Mouse (Mus musculus) neural tube, embryonic 14.5 days (tissue): ENCODE measurements at regions not wholly inside any gene's neighbourhood (a gene's known extent, or its start where the extent isn't known, plus 50 kb on each side); places are given as distances from the start of the nearest gene placed in this dataset.

Source experiments
- ATAC-seq: fragments of 200-750 bp; cut with Nextera tagmentation; 2 replicates; pipeline ENCODE4 v1.8.0; 2017; ENCODE audit warnings: low read depth, mild to moderate bottlenecking, moderate TSS enrichment, moderate library complexity
- H3K27ac ChIP-seq: fragments of 300-500 bp; sonication (generic); 2 replicates; pipeline ENCODE4 v1.5.1; 2014; ENCODE audit warnings: low read depth, mild to moderate bottlenecking, control low read depth, low read length, moderate library complexity, mixed read lengths
- H3K27me3 ChIP-seq: fragments of 300-500 bp; sonication (generic); 2 replicates; pipeline ENCODE4 v1.6.1; 2014; ENCODE audit warnings: low read length; ENCODE audit not compliant: control insufficient read depth, insufficient read depth
- H3K36me3 ChIP-seq: fragments of 300-500 bp; sonication (generic); 2 replicates; pipeline ENCODE4 v1.6.1; 2014; ENCODE audit warnings: low read length, mixed read lengths; ENCODE audit not compliant: control insufficient read depth, insufficient read depth
- H3K4me1 ChIP-seq: fragments of 300-500 bp; sonication (generic); 2 replicates; pipeline ENCODE4 v1.6.1; 2014; ENCODE audit warnings: low read length; ENCODE audit not compliant: control insufficient read depth, insufficient read depth
- H3K4me2 ChIP-seq: fragments of 300-500 bp; sonication (generic); 2 replicates; pipeline ENCODE4 v1.6.1; 2014; ENCODE audit warnings: mild to moderate bottlenecking, low read depth, low read length, control low read depth
- H3K4me3 ChIP-seq: fragments of 300-500 bp; sonication (generic); 2 replicates; pipeline ENCODE4 v1.5.1; 2014; ENCODE audit warnings: low read depth, low read length, control low read depth, mixed read lengths
- H3K9ac ChIP-seq: fragments of 300-500 bp; sonication (generic); replicated peaks from 2 replicates; pipeline ENCODE4 v1.6.1; 2014; ENCODE audit warnings: low read depth, mild to moderate bottlenecking, control low read depth, low read length, mixed read lengths
- H3K9me3 ChIP-seq: fragments of 300-500 bp; sonication (generic); 2 replicates; pipeline ENCODE4 v1.6.1; 2016; ENCODE audit warnings: low read length; ENCODE audit not compliant: control insufficient read depth
- WGBS: fragments of 180-500 bp; shearing (Covaris S2); extraction: QIAGEN DNeasy Blood & Tissue Kit; methylation state at CpG from one replicate; pipeline ENCODE4 v1.1.7; 2014; 5-methylcytosine and 5-hydroxymethylcytosine counted together

- ATAC-seq = peak; percentile 34; the same call in 1 of the 2 replicates
- 15% methylated on average over 7 of the region's 7 CpGs for WGBS
- Histone ChIP-seq H3K4me3 (no peak overlapping the region), H3K9me3 (no peaks in the 10 kb centered on the region), H3K36me3 (no peaks in the 10 kb centered on the region), H3K4me2 (no peak overlapping the region), H3K27me3 (no peaks in the 10 kb centered on the region), H3K27ac (no peak overlapping the region), H3K9ac (no peak overlapping the region), H3K4me1 (no peaks in the 10 kb centered on the region)
Observed at GRCm38 (mm10) chr8:50387189-50387588, 1543.4 kb upstream of the Tenm3 start.

- WGBS = 93% methylated on average over 2 of the region's 2 CpGs
- no peak overlapping the region for H3K4me2 ChIP-seq
- H3K4me1 ChIP-seq = no peaks in the 10 kb centered on the region
- no peak overlapping the region for H3K4me3 ChIP-seq
- no peaks in the 10 kb centered on the region for H3K36me3 ChIP-seq
- no peaks in the 10 kb centered on the region for H3K27me3 ChIP-seq
- H3K9me3 ChIP-seq = no peaks in the 10 kb centered on the region
- H3K9ac ChIP-seq = no peak overlapping the region
- ATAC-seq = no peak
- H3K27ac ChIP-seq = no peak overlapping the region
Observed at GRCm38 (mm10) chr8:50383697-50384096, 1539.9 kb upstream of the Tenm3 start.

- no peaks in the 10 kb centered on the region for H3K36me3 ChIP-seq
- no peak overlapping the region for H3K27ac ChIP-seq
- no peak overlapping the region for H3K9ac ChIP-seq
- no peaks in the 10 kb centered on the region for H3K9me3 ChIP-seq
- no peaks in the 10 kb centered on the region for H3K27me3 ChIP-seq
- 37% methylated on average over 4 of the region's 4 CpGs for WGBS
- ATAC-seq = 0 out of 2 replicates have a peak, but pooled peaks have one; percentile 54
- no peaks in the 10 kb centered on the region for H3K4me1 ChIP-seq
- H3K4me3 ChIP-seq = no peak overlapping the region
- H3K4me2 ChIP-seq = no peak overlapping the region
Observed at GRCm38 (mm10) chr8:50379745-50380144, 1536.0 kb upstream of the Tenm3 start.

- 37% methylated on average over 2 of the region's 2 CpGs for WGBS
- no peak overlapping the region for H3K9ac ChIP-seq
- no peaks in the 10 kb centered on the region for H3K36me3 ChIP-seq
- H3K4me1 ChIP-seq = no peaks in the 10 kb centered on the region
- H3K9me3 ChIP-seq = no peaks in the 10 kb centered on the region
- no peak overlapping the region for H3K27ac ChIP-seq
- no peaks in the 10 kb centered on the region for H3K27me3 ChIP-seq
- no peak overlapping the region for H3K4me3 ChIP-seq
- ATAC-seq = no peak
- no peak overlapping the region for H3K4me2 ChIP-seq
Observed at GRCm38 (mm10) chr8:50373790-50374189, 1530.0 kb upstream of the Tenm3 start.

GRCm38 (mm10) chr8:50326485-50326884 lies 1482.7 kb upstream of the Tenm3 start:
- Histone ChIP-seq H3K4me2 (no peak overlapping the region), H3K9me3 (no peaks in the 10 kb centered on the region), H3K36me3 (no peaks in the 10 kb centered on the region), H3K27me3 (no peaks in the 10 kb centered on the region), H3K4me3 (no peak overlapping the region), H3K4me1 (no peaks in the 10 kb centered on the region), H3K9ac (no peak overlapping the region), H3K27ac (no peak overlapping the region)
- WGBS = 55% methylated on average over 3 of the region's 3 CpGs
- ATAC-seq = no peak

- ATAC-seq = peak; percentile 70; the same call in 1 of the 2 replicates
- H3K36me3 ChIP-seq = no peaks in the 10 kb centered on the region
- no peaks in the 10 kb centered on the region for H3K4me1 ChIP-seq
- H3K9ac ChIP-seq = no peak overlapping the region
- H3K9me3 ChIP-seq = no peaks in the 10 kb centered on the region
- no peaks in the 10 kb centered on the region for H3K27me3 ChIP-seq
- H3K4me2 ChIP-seq = 0 out of 2 replicates have a peak overlapping the region, but pooled peaks have one; percentile 18
- no peak overlapping the region for H3K4me3 ChIP-seq
- 10% methylated on average over 7 of the region's 7 CpGs for WGBS
- H3K27ac ChIP-seq = no peak overlapping the region
Observed at GRCm38 (mm10) chr8:50321356-50321963, 1477.7 kb upstream of the Tenm3 start.

GRCm38 (mm10) chr8:50316641-50317040 lies 1472.9 kb upstream of the Tenm3 start:
- ATAC-seq = no peak
- Histone ChIP-seq H3K4me1 (no peaks in the 10 kb centered on the region), H3K27me3 (no peaks in the 10 kb centered on the region), H3K4me2 (no peak overlapping the region), H3K27ac (no peak overlapping the region), H3K9ac (no peak overlapping the region), H3K36me3 (no peaks in the 10 kb centered on the region), H3K9me3 (no peaks in the 10 kb centered on the region), H3K4me3 (no peak overlapping the region)
- WGBS = 35% methylated on average over 1 of the region's 1 CpGs

GRCm38 (mm10) chr8:50310308-50310707 lies 1466.6 kb upstream of the Tenm3 start:
- Histone ChIP-seq H3K4me1 (no peaks in the 10 kb centered on the region), H3K36me3 (no peaks in the 10 kb centered on the region), H3K4me2 (no peak overlapping the region), H3K27me3 (no peaks in the 10 kb centered on the region), H3K9ac (no peak overlapping the region), H3K4me3 (no peak overlapping the region), H3K27ac (no peak overlapping the region), H3K9me3 (no peaks in the 10 kb centered on the region)
- ATAC-seq = no peak
- WGBS = 82% methylated on average over 3 of the region's 3 CpGs

GRCm38 (mm10) chr8:50300316-50300715 lies 1456.6 kb upstream of the Tenm3 start:
- Histone ChIP-seq H3K4me3 (no peak overlapping the region), H3K9me3 (no peaks in the 10 kb centered on the region), H3K27ac (no peak overlapping the region), H3K4me1 (no peaks in the 10 kb centered on the region), H3K36me3 (no peaks in the 10 kb centered on the region), H3K27me3 (no peaks in the 10 kb centered on the region), H3K4me2 (no peak overlapping the region), H3K9ac (no peak overlapping the region)
- no peak for ATAC-seq
- WGBS = 65% methylated on average over 6 of the region's 6 CpGs
